Mouse (Mus musculus) midbrain, postnatal 0 days (tissue): ENCODE measurements around the gene Rbm20. TPM values are rescaled to one million over a fixed set of nuclear protein-coding genes. Genes with fewer than 3 reads are reported as not detected.

Source experiments
- ATAC-seq: fragments of 200-750 bp; cut with Nextera tagmentation; 2 replicates; pipeline ENCODE4 v1.8.0; 2017; ENCODE audit warnings: moderate number of reproducible peaks, mild to moderate bottlenecking, moderate TSS enrichment, moderate library complexity; ENCODE audit not compliant: low FRiP score
- DNase-seq: peaks from one replicate; pipeline ENCODE4 v3.0.0-alpha.2; 2015; ENCODE audit warnings: low spot score
- H3K27ac ChIP-seq: fragments of 300-500 bp; sonication (generic); 2 replicates; pipeline ENCODE4 v1.5.1; 2014; ENCODE audit warnings: low read depth, mild to moderate bottlenecking, low read length, mixed read lengths
- H3K27me3 ChIP-seq: fragments of 300-500 bp; sonication (generic); 2 replicates; pipeline ENCODE4 v1.6.1; 2014; ENCODE audit warnings: low read length, control low read depth, mixed read lengths; ENCODE audit not compliant: insufficient read depth
- H3K36me3 ChIP-seq: fragments of 300-500 bp; sonication (generic); 2 replicates; pipeline ENCODE4 v1.6.1; 2014; ENCODE audit warnings: low read length, control low read depth, mixed read lengths; ENCODE audit not compliant: insufficient read depth
- H3K4me1 ChIP-seq: fragments of 300-500 bp; sonication (generic); 2 replicates; pipeline ENCODE4 v1.6.1; 2014; ENCODE audit warnings: mild to moderate bottlenecking, control low read depth, antibody characterized with exemption, low read length, mixed read lengths; ENCODE audit not compliant: insufficient read depth
- H3K4me2 ChIP-seq: fragments of 300-500 bp; sonication (generic); 2 replicates; pipeline ENCODE4 v1.6.1; 2014; ENCODE audit warnings: low read depth, mild to moderate bottlenecking, low read length, mixed read lengths; ENCODE audit not compliant: poor library complexity, severe bottlenecking
- H3K4me3 ChIP-seq: fragments of 300-500 bp; sonication (generic); 2 replicates; pipeline ENCODE4 v1.5.1; 2014; ENCODE audit warnings: low read depth, mild to moderate bottlenecking, low read length, moderate library complexity
- H3K9ac ChIP-seq: fragments of 300-500 bp; sonication (generic); replicated peaks from 2 replicates; pipeline ENCODE4 v1.6.1; 2014; ENCODE audit warnings: mild to moderate bottlenecking, low read length, moderate library complexity, mixed read lengths; ENCODE audit not compliant: poor library complexity, severe bottlenecking
- H3K9me3 ChIP-seq: fragments of 300-500 bp; sonication (generic); 2 replicates; pipeline ENCODE4 v1.6.1; 2016; ENCODE audit warnings: low read length, control low read depth
- CTCF ChIP-seq: IDR thresholded peaks from 2 replicates; pipeline ENCODE4 v1.5.1; 2016; ENCODE audit warnings: antibody characterized with exemption, mild to moderate bottlenecking
- WGBS: fragments of 180-500 bp; shearing (Covaris S2); extraction: QIAGEN DNeasy Blood & Tissue Kit; methylation state at CpG from one replicate; pipeline ENCODE4 v1.1.7; 2014; 5-methylcytosine and 5-hydroxymethylcytosine counted together
- polyA plus RNA-seq: library from polyadenylated mRNA; unstranded; fragments of >200 nt; fragmentation: Nextera tagmentation; extraction: Ambion mirVana; gene quantifications from 2 replicates; pipeline ENCODE4 v1.2.1, GENCODE M21; 2015
- total RNA-seq: library from RNA; depleted of rRNA; stranded (reverse); fragments of >200 nt; gene quantifications from 2 replicates; pipeline ENCODE4 v1.2.3, GENCODE M21; 2014

Gene Rbm20
- total and polyA plus RNA-seq, 2 experiments from 2014 or later = 0.75 to 2.0 TPM

- H3K27ac ChIP-seq = peak overlapping the region; percentile 78
- peak overlapping the region; percentile 66 for H3K4me3 ChIP-seq
- ATAC-seq (0 out of 2 replicates have a peak, but pooled peaks have one; percentile 2), DNase-seq (no peak)
- WGBS = 59% methylated on average over 15 of the region's 15 CpGs
- no peaks in the 10 kb centered on the region for H3K27me3 ChIP-seq
- TF ChIP-seq CTCF = no peak
- peak overlapping the region; percentile 74 for H3K4me2 ChIP-seq
- peak overlapping the region; percentile 63 for H3K9ac ChIP-seq
- H3K36me3 ChIP-seq = no peaks in the 10 kb centered on the region
- H3K9me3 ChIP-seq = no peaks in the 10 kb centered on the region
- peaks cover 5% of the 10 kb centered on the region; the same call in 1 of the 2 replicates for H3K4me1 ChIP-seq
These were observed 225.0 kb downstream of the Rbm20 start for GRCm38 (mm10) chr19:53901931-53902738.

- under 1% methylated on average over 34 of the region's 61 CpGs for WGBS
- H3K36me3 ChIP-seq = no peaks in the 10 kb centered on the region
These were observed 225.8 kb downstream of the Rbm20 start for GRCm38 (mm10) chr19:53902739-53903487.

GRCm38 (mm10) chr19:53903507-53904321 lies 226.6 kb downstream of the Rbm20 start:
- DNase-seq (peak; percentile 75), ATAC-seq (peak; percentile 74)
- Histone ChIP-seq H3K36me3 (no peaks in the 10 kb centered on the region), H3K4me2 (peak overlapping the region; percentile 65), H3K4me3 (peak overlapping the region; percentile 66), H3K27ac (peak overlapping the region; percentile 78), H3K9me3 (no peaks in the 10 kb centered on the region), H3K9ac (peak overlapping the region; percentile 59), H3K27me3 (no peaks in the 10 kb centered on the region), H3K4me1 (peaks cover 5% of the 10 kb centered on the region; the same call in 1 of the 2 replicates)
- TF ChIP-seq CTCF = peak; percentile 70
- WGBS = under 1% methylated on average over 45 of the region's 83 CpGs

More at GRCm38 (mm10) chr19:53902739-53903487, 225.8 kb downstream of the Rbm20 start:
- no peaks in the 10 kb centered on the region for H3K27me3 ChIP-seq
- DNase-seq (peak; percentile 99), ATAC-seq (peak; percentile 99)
- H3K4me1 ChIP-seq = peaks cover 5% of the 10 kb centered on the region; the same call in 1 of the 2 replicates
- peak overlapping the region; percentile 66 for H3K4me3 ChIP-seq
- no peaks in the 10 kb centered on the region for H3K9me3 ChIP-seq
- H3K9ac ChIP-seq = peak overlapping the region; percentile 63
- H3K27ac ChIP-seq = peak overlapping the region; percentile 78
- TF ChIP-seq CTCF = no peak
- H3K4me2 ChIP-seq = peak overlapping the region; percentile 74

- no peaks in the 10 kb centered on the region for H3K27me3 ChIP-seq
- H3K4me1 ChIP-seq = peaks cover 5% of the 10 kb centered on the region; the same call in 1 of the 2 replicates
- H3K4me3 ChIP-seq = peak overlapping the region; percentile 66
- 59% methylated on average over 7 of the region's 7 CpGs for WGBS
- peak overlapping the region; percentile 65 for H3K4me2 ChIP-seq
- no peak overlapping the region; the same call in 1 of the 2 replicates for H3K27ac ChIP-seq
- no peak for TF ChIP-seq CTCF
- ATAC-seq (no peak), DNase-seq (no peak)
- peaks cover 4% of the 10 kb centered on the region; the same call in 1 of the 2 replicates for H3K36me3 ChIP-seq
- H3K9me3 ChIP-seq = no peaks in the 10 kb centered on the region
- H3K9ac ChIP-seq = no peak overlapping the region; the same call in 1 of the 2 replicates
These were observed 227.9 kb downstream of the Rbm20 start for GRCm38 (mm10) chr19:53904833-53905480.
